Mouse (Mus musculus): Measurements from ENCODE around the gene Fgf18. TPM values are rescaled to one million over a fixed set of nuclear protein-coding genes. Genes with fewer than 3 reads are reported as not detected.

Gene Fgf18
- total RNA-seq, 2 experiments from 2014 or later = 2.4 to 2.9 TPM

- no peak for DNase-seq
These were observed 34.8 kb downstream of the Fgf18 start for GRCm38 (mm10) chr11:33112407-33112806.

- DNase-seq = no peak
These were observed 37.1 kb downstream of the Fgf18 start for GRCm38 (mm10) chr11:33110111-33110510.

DNA sequence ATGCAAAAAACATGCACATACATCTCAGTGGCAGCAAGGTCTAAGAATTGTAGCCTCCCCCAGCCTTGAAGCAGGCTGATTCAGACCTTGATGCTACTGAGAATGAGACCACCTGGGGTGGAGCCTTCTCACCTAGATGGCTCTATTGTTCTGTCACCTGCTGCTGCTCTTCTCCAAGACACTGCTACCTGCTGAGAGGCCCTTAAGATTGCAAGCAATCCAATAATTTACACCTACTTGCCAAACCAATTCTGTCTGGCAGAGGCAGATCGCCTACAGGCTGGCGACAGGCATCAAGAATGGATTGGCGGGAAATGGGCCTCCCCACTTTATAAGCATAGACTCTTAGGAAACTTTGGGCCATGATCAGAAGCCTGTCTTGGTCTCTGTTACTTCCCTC, 39.7 kb downstream of the Fgf18 start:
- DNase-seq = no peak

DNA sequence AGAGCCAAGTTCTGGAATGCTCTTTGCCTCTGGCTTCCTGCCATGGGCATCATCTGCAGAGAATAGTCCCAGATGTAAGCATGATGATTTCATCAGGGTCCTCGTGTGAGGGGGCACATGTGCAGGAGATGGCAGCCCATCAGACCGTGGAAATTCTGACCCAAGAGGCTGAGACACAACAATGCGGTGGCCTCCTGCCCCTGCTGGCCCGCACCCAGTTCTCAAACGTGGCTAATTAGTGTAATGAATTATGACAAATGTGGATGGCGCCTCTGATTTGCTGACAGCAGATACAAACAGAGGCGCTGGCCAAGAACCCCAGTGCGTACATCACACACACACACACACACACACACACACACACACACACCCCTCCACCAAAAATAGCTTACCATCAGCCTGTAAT, 42.3 kb downstream of the Fgf18 start:
- DNase-seq = peak in 1 of 2 experiments; percentile 8

GRCm38 (mm10) chr11:33103291-33103943, 43.8 kb downstream of the Fgf18 start:
- DNase-seq = no peak

GRCm38 (mm10) chr11:33100027-33100507, 47.1 kb downstream of the Fgf18 start:
- no peak for DNase-seq

DNA sequence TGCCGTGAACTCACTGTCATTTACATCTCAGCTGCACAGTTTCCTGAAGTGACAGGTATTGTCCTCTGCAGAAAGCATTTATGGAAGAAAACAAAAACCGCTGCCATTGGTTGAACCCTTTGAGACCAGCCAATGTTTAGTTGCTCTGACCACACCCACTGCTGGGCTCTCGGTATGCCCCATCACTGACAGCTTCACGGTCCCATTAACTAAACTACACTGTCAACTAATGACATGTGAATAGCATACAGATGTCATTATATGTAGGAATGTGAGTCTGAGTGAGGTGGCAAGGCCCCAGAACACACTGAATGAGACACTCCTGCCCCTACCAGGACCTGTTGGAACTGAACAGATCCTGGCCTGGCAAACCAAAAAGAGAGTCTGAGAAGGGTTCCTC, 47.8 kb downstream of the Fgf18 start:
- DNase-seq = no peak

DNA sequence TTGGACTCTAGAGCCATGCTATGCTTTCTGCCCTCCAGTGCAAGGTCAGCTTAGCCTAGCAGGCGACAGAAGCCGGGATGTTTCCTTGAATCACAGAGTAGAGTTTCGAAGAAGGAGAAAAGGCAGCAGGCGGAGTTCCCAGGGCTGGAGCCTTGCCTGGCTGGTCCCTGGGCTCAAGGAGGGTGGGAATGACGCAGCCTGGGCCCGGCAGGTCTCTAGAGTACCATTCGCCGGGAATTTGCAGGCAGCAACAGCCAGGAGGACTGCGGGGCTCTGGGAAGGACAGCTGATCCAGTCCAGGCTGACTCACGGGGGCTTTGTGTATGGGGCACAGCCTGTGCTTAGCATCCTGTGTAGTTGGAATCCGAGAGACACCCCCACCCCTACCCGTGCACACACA, 48.8 kb downstream of the Fgf18 start:
- no peak for DNase-seq

- peak in 1 of 2 experiments; percentile 36 for DNase-seq
These were observed 49.3 kb downstream of the Fgf18 start for GRCm38 (mm10) chr11:33097855-33098254.

DNA sequence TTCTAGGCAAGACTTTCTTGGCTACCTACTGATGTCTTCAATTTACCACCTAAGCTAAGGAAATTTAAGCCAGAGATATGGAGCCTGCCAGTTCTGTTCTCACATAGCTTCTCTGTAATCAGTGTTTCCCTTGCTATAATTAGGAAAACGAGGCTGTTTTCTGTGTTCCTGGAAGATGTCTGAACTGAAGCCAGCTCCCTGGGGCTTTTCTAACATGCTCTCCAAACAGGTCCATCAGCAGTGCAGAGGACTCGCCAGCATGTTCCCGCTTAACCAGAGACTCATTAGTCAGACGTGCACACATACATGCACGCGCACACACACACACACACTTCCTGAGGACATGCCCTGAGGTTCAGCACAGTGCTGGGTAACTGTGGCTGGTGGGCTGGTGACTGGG, 57.3 kb downstream of the Fgf18 start:
- DNase-seq = no peak

GRCm38 (mm10) chr11:33088181-33088580, 59.0 kb downstream of the Fgf18 start:
- no peak for DNase-seq

DNA sequence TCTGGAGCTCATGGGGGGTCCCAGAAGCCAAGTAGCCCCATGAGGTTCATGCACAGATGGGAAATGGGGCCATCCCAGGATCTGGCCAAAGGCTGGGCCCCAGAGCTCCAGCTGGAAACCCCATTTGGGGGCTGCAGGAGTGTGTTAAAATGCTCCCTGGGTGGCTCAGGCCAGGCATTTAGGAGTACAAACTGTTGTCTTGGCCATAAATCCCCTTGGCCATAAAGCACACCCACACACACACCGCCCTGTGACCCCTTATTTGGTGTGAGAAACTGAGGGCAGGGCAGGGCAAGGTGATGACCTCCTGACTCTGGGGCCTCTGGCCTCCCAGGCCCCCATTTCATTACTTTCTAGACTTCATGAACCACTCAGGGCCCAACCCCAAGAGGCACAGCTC, 61.2 kb downstream of the Fgf18 start:
- DNase-seq = no peak

DNA sequence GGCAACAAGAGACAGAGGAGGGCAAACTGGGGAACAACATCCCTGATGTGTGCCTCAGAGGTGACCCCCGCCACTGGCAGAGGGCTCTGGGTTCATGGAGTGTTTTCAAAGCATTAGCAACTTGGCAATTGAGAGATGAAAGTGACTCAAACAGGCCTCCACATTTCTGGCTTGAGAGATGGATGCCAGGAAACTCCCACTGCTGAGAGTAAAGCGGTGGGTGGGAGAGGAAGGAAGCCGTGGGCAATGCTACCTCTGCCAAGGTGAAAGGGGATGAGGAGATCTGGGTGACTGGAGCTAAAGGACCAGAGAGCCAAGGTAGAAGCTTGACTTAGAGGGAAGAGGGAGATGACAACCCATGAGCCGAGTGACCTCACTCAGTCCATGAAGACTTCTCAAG, 61.7 kb downstream of the Fgf18 start:
- no peak for DNase-seq

GRCm38 (mm10) chr11:33085054-33085453, 62.1 kb downstream of the Fgf18 start:
- no peak for DNase-seq

GRCm38 (mm10) chr11:33084041-33084440, 63.2 kb downstream of the Fgf18 start:
- no peak for DNase-seq

DNA sequence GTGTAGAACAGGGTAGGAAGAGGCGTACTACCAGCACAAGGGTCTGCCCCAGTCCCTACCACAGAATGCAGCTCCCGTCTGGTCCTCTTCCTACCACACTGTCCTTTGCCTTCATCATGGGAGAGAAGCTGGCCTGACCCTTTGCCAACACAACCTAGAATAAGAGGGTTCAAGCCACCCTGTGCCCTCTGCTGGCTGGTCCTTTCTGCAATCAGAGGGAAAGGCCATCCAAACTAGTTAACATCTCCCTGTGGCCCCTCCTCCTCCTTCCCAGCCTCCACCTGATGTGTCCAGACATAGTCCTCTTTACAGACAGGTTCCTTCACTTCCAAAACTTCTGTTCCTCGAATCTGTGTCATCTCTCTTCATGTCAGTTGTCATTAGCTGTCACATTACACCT, 66.0 kb downstream of the Fgf18 start:
- no peak for DNase-seq

GRCm38 (mm10) chr11:33080046-33080808, 67.0 kb downstream of the Fgf18 start:
- no peak for DNase-seq

DNA sequence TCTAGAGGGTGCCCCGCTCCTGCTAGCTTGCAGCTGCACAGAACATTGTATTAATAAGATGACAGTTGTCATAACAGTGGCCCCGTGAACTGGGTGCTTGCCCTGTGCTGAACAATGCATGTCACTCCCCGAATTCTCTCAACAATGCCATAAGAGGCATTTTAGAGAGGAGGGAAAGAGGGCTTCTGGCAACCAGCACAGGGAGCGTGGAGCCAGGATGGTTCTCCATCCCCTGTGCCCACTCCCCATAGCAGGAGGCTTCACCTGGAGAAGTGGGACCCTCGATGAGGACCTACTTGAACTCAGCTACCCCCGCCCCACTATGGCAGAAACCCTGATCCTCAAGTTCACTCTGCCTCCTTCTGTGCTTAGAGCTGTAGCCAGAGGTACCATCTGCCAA, 67.8 kb downstream of the Fgf18 start:
- DNase-seq = no peak

GRCm38 (mm10) chr11:33078036-33078435, 69.2 kb downstream of the Fgf18 start:
- DNase-seq = no peak

DNA sequence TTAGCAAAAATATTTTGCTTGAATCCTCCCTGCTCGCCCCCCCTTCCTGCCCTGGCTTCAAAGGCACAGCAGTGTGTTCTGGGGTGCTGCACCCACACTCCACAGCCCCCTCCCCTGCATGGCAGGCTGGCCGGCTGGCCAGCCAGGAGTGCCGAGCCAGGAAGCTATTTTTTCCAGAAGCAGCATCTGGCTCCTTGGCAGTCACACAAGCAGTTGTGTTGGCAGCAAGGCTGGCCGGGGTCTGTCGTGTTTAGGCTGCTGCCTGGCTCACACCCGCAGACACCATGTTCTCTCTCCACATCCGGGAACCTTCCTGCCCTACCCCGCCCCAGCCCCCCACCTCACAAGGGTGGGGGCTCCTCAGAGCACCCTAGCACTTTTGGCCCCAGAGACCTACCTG, 71.9 kb downstream of the Fgf18 start:
- DNase-seq = peak; percentile 41 to 56

- no peak for DNase-seq
These were observed 72.7 kb downstream of the Fgf18 start for GRCm38 (mm10) chr11:33074541-33074940.

GRCm38 (mm10) chr11:33071358-33071922, 75.8 kb downstream of the Fgf18 start:
- no peak for DNase-seq

- DNase-seq = peak; percentile 32 to 48
These were observed 76.7 kb downstream of the Fgf18 start for GRCm38 (mm10) chr11:33070520-33070919.
